Mouse (Mus musculus) spleen, adult 18-20 months (tissue): ENCODE measurements around the gene Gga2.

Experiments used
- DNase-seq, 2 experiments: peaks; one replicate each; pipeline ENCODE4 v3.0.0; 2022; ENCODE audit warnings: mixed read lengths in 2 of 2

Gga2 gene

GRCm38 (mm10) chr7:122000396-122000795, 20.6 kb downstream of the Gga2 start:
- no peak for DNase-seq

DNA sequence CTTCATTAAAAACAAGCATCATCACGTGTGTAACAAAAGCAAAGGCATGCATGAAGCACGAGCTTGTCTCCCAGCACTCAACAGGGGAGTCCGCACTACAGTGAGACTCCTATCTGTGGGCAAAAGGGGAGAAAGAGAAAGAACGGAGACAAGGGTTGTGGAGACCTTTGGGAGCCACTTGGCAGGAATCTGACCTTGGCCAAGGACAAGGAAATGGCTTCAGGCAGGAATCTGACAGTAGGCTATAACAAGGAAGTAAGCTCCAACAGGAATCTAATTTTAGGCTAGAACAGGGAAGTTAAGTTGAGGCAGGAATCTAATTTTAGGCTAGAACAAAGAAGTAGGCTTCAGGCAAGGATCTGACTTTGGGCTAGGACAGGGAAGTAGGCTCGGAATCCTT, 25.1 kb downstream of the Gga2 start:
- DNase-seq: no peak

DNA sequence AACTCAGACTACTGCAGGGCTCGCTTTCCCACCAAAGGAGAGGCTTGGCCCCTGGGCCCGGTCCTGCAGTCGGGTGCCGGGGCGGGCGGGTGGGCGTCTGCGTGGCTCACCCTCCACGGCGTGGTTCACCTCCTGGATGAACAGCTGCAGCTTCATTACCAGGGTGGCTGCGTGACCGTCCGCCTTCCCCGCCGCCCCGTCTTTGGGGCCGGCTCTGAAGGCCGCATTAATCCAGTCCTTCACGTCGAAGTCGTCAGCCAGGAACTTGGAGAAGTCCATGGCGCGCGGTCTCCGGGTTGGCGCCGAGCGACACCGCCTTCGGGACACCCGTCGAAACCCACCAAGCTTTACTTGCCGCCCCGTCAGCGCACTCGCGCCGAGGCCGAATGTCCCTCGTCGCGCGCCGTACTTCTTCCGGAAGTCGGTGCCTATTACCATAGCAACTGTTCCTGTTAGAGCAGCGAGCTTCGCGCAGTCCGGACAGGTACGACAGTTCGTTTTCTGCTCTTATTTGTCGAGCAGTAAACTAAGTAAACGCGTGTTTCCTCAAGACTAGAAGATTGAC, 39.6 kb downstream of the Gga2 start, which contains the start of gene Cog7:
Gene Cog7, minus strand, starts transcription at position 405 of the 565 bp plus-strand sequence.
- peak; percentile 79 to 92 for DNase-seq

- DNase-seq: peak; percentile 18 to 69
These were observed 46.0 kb downstream of the Gga2 start for GRCm38 (mm10) chr7:121975031-121975430.

GRCm38 (mm10) chr7:121971698-121972097, 49.3 kb downstream of the Gga2 start:
- no peak for DNase-seq

GRCm38 (mm10) chr7:121970250-121970649, 50.8 kb downstream of the Gga2 start:
- DNase-seq: no peak

DNA sequence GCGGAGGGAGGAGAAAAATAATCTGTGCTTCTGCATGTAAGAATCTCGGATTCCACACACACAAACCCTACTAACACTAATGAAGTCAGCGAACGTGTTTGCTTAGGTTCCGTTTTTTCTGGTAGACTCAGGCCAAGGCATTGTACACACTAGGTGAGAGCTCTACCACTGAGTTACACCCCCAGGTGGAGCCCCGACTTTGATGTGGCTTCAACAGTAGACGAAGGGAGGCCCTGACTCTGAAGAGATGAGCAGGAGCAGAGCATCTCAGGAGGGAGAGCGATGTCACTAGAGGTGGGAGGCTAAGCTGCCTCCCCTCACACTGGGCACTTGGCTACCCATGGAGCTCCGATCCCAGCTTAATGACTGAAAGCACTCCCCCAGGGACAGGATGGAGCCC, 52.2 kb downstream of the Gga2 start:
- DNase-seq: no peak

DNA sequence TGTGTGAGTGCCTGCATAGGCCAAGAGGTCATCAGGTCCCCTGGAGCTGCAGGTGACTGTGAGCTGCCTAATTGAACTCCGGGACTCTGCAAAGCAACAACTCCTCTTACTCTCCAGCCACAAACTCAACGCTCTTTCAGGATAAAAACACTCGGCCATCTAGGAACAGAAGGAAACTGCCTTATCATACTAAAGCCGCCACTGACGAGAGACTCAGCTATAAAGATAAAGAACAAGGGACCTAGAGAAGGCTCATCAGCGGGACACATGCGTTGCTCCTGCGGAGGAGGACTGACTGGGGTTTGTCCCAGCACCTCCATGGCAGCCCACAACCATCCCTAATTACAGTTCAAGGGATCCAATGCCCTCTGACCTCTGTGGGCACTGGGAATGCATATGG, 52.8 kb downstream of the Gga2 start:
- no peak for DNase-seq

- DNase-seq: no peak
These were observed 54.9 kb downstream of the Gga2 start for GRCm38 (mm10) chr7:121966169-121966568.

GRCm38 (mm10) chr7:121963883-121964398, 57.1 kb downstream of the Gga2 start:
- no peak for DNase-seq

GRCm38 (mm10) chr7:121962571-121962959, 58.5 kb downstream of the Gga2 start:
- DNase-seq: no peak

DNA sequence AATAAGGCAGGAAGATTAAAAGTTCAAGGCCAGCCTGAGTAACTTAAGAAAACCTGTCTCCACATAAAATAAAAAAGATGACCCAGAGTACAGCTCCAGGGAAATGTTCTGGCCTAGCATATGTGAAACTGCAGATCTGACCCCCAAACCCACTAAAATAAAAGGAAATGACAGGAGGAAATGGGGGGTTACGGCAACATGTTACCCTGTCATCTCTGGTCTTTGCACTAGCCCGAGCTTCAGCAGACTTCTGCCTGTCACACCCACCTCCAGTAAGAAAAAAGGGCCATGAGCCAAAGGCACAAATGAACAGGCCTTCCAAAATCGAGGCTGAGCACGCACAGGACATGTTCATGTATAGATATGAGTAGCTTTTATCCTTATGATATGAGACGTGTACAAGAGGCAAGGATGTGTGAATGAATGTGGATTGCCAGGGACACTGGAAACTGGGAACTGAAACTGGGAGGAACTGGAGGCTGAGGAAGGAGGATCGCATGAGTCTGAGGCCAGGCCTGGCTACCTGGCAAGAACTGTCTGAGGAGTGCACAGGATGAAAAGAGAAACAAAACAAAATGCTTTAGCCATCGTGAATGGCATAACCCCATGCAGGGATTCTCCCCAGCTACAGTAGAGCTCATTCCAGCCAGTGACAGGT, 59.0 kb downstream of the Gga2 start:
- DNase-seq: no peak

GRCm38 (mm10) chr7:121955802-121956201, 65.2 kb downstream of the Gga2 start:
- DNase-seq: no peak

GRCm38 (mm10) chr7:121954891-121955669, 65.9 kb downstream of the Gga2 start:
- no peak for DNase-seq

DNA sequence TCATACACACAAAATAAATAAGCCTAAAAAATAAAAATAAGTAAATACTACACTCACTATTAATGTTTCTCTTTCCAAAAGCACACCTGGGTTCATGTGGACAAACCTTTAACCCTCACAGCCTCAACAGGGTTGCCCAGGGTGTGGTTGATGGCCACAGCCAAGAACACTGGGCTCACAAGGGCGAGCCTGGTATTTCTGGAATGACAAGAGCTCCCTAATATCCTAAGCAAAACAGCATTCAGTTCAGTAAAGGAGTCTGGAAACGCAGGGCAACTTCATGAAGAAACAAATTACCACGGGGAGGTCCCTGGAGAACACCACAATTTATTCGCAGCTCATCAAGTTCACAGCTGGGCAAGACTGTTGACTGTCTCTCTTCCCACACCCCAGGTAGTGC, 73.5 kb downstream of the Gga2 start:
- DNase-seq: no peak

- no peak for DNase-seq
These were observed 74.8 kb downstream of the Gga2 start for GRCm38 (mm10) chr7:121946196-121946595.

DNA sequence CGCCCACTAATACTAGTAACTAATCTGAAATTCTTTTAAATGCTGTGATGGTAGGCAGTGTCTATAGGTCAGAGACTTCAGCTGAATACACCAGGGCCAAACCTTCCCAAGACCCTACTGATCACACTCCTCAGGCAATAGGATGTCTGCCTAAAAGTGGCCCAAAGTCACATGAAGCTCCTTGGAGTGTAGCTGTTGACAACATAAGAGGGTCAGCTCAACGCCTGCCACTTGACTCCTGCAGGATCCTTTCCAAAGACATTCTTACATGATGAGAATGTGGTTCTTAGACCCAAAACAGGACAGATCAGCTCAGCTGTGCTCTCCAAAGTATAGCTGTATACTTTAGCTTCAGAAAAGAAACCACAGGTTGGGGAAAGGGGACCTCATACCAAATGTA, 78.7 kb downstream of the Gga2 start:
- no peak for DNase-seq

GRCm38 (mm10) chr7:121941640-121942039, 79.4 kb downstream of the Gga2 start:
- DNase-seq: no peak

- DNase-seq: no peak
These were observed 80.0 kb downstream of the Gga2 start for GRCm38 (mm10) chr7:121941016-121941415.

DNA sequence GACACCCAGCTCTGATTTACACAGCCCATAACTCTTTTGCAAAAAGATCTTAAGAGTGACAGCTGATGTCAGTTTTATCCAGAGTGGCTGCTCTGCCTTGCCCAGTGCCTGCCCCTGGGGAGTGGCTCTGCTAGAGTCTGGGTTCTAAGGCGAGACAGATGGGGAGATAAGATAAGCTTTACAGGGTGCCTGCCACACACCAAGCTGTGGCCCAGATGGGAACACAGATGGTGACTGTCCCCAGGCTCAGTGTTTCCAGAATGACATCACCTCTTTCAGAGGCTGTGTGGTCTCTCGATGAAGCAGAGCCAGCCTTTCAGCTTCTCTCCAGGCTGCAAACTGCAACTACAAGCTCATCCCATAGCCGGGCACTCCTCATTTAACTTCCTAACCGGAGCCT, 81.3 kb downstream of the Gga2 start:
- DNase-seq: no peak

DNA sequence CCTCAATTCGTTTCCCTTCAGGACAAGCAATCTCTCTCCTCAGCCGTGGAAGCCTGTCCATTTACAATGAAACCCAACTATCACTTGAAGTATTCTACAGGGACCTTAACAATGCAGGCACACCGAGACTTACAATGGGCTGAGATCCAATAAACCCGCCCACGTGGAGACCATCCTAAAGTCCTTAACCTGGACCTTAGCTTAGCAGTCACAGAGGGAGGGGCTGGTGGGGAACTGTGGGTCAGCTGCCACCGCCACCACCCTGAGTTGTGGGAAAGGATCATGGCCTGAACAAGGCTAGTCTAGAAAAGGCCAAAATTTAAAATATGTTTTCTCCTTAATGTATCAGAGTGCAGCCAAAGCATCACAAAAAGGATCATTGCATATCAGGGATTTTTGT, 81.8 kb downstream of the Gga2 start:
- DNase-seq: no peak

GRCm38 (mm10) chr7:121938124-121938891, 82.7 kb downstream of the Gga2 start:
- no peak for DNase-seq
